Mouse (Mus musculus) heart, postnatal 0 days (tissue): ENCODE data around the gene Aldh3a1.
A peak's percentile ranks its signal among the peaks of the same experiment; 100 is the strongest.

Experiments used
- CTCF ChIP-seq: IDR thresholded peaks from 2 replicates; pipeline ENCODE4 v1.5.1; 2016; ENCODE audit warnings: antibody characterized with exemption, control low read depth, low read depth
- EP300 ChIP-seq: IDR thresholded peaks from 2 replicates; pipeline ENCODE4 v1.6.1; 2016; ENCODE audit warnings: antibody characterized with exemption, low read depth

DNA sequence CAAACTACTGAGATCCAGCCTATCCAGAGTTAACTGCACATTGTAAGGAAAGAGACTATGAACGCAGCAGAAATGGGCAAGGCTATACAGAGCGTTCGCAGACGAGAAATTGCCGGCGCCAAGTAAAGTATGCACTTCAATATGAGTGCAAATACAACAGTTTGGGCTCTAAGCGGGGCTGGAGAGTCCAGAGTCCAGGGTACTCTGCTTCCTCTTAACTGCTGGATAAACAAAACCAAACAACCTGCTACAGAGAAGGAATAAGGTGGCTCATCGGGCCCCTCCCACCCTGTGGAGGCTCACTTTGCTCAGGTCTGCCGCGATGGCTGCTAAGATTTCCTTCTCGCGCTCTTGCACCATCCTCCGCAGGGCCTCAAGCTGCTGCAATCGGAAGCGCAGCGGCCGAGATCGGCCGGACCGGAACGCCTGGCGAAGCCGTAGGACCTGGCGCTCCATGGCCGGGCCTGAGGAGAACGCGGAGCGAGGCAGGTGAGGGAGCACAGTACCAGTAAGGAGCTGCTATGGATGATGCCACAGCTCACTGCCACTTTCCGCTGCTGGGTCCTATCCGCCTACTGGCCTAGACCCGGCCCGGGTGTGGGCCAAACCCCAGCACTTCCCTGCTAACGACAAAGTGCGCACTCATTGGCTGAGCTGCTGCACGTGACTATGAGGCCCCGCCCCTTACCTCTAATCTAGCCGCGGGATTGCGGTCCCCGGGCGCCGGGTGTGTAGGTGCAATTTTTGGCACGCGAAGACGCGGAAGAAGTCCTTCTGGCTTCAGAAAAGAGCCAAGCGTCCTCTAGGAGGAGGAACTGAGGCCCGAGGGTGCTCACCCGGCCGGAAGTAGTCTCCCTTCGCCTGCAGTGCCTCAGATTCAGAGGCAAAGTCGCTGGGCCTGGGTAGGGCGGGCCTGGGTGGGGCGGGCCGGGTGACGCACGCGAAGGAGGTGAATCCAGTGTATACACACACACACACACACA, 59.5 kb downstream of the Aldh3a1 start, which contains the start of gene Aldh3a2:
- TF ChIP-seq CTCF (no peak), EP300 (0 out of 2 replicates have a peak, but pooled peaks have one; percentile 28)
